Mouse (Mus musculus): ENCODE data around the gene Bcas3. TPM values are rescaled to one million over a fixed set of nuclear protein-coding genes. Genes with fewer than 3 reads are reported as not detected.
A peak's percentile ranks its signal among the peaks of the same experiment; 100 is the strongest.

Bcas3 gene
- total RNA-seq, 4 experiments from 2014 or later = 37.4 to 39.3 (median 38.9) TPM

DNA sequence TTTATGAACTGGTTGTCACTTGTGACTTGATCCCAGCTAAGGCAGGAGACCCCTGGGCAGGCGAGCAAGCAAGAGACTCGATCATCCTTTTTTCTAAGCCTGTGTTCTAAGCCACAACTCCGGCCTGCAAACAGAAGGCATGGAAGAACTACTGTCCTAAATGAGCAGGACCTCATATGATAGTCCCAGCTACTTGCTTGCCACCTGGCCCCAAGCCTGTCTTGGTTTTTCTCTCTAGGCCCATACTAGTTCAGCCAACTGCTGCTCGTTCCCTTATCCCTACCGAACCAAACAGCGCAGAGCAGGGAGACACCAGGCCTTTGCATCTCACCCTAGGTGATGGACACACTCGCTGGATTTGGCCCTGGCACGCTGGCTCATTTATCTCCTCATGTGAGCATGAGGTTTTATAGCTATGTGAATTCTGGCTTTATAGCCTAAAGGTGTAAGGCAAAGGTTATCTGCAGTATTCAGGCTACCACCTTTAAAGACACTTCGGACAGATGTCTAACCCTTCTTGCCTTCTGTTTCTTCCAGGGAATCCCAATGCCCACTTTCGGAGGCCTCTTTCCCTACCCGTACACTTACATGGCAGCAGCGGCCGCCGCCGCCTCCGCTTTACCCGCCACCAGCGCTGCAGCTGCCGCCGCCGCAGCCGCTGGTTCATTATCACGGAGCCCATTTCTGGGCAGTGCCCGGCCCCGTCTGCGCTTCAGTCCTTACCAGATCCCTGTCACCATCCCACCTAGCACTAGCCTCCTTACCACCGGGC is 487.2 kb downstream of the Bcas3 start:
- DNase-seq (ENCODE audit: low spot score in 2 of 2) = no peak

DNA sequence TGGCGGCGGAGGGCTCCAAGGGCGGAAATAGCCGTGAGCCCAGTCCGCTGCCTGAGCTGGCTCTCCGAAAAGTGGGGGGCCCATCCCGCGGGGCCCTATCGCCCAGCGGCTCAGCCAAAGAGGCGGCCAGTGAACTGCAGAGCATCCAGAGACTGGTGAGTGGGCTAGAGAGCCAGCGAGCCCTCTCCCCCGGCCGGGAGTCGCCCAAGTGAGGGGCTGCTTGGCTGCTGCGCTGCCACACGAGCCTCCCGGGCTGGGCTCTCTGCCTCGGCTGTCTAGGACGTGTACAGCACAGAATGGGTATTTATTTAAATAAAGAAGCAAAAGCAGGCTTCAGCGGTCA is 487.8 kb downstream of the Bcas3 start:
- DNase-seq (ENCODE audit: low spot score in 2 of 2) = no peak

GRCm38 (mm10) chr11:85841211-85841681 is 488.3 kb downstream of the Bcas3 start:
- no peak for DNase-seq (ENCODE audit: low spot score in 2 of 2)

DNA sequence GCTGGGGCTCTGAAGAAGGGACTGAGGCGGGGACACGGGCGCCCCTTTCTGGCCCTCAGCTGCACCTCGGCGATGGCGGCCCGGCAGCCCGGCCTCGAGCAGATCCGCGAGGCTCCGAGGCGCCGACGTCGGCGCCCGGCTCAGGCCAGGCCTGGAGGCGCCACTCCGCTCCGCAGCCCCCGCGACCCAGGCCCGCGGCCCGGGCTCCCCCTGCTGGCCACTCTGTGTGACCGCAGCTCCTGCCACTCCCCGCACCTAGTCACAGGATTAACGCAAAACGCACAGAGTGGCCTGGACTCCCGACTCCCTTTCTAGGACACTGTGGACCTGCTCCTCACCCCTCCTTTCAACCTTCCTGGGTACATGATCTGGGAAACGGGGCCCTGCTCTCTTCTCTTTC is 489.0 kb downstream of the Bcas3 start:
- no peak for DNase-seq (ENCODE audit: low spot score in 2 of 2)

DNA sequence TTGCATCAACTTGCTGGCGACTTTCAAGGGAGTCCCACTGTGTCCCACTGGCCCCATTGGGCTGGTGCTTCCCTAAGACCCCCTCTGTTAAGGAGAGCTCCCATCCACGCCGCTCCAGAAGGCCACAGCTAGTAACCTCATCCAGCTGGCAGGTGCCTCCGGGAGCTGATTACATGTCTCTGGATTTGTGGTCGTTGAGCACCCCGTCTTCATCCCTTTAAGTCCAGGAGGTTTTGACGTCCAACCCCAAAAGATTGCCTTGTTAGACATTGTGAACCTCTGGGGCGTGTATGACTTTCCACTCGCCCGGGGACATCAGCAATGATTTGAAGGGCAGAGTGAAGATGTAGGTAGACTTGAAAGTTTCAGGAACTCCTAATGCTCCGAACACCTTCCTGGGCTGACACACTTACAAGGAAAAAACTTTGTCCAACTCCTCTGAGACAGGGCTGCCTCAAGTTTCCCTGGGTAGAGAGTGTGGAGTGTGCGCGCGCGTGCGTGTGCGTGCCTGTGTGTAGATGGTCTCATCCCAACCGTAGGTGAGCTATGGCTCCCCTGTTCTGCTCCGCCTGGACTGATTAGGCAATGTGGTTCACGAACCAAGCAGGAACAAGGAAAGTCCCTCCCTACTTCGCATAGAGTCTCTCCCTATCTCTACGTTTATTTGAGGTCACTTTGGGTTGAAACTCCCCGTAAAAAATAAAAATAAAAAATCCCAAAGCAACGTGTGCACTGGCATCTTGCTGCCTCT is 489.8 kb downstream of the Bcas3 start:
- no peak for DNase-seq (ENCODE audit: low spot score in 2 of 2)

- DNase-seq (ENCODE audit: low spot score in 2 of 2) = peak; percentile 66 to 76
These were observed 490.4 kb downstream of the Bcas3 start for GRCm38 (mm10) chr11:85843347-85843692.

DNA sequence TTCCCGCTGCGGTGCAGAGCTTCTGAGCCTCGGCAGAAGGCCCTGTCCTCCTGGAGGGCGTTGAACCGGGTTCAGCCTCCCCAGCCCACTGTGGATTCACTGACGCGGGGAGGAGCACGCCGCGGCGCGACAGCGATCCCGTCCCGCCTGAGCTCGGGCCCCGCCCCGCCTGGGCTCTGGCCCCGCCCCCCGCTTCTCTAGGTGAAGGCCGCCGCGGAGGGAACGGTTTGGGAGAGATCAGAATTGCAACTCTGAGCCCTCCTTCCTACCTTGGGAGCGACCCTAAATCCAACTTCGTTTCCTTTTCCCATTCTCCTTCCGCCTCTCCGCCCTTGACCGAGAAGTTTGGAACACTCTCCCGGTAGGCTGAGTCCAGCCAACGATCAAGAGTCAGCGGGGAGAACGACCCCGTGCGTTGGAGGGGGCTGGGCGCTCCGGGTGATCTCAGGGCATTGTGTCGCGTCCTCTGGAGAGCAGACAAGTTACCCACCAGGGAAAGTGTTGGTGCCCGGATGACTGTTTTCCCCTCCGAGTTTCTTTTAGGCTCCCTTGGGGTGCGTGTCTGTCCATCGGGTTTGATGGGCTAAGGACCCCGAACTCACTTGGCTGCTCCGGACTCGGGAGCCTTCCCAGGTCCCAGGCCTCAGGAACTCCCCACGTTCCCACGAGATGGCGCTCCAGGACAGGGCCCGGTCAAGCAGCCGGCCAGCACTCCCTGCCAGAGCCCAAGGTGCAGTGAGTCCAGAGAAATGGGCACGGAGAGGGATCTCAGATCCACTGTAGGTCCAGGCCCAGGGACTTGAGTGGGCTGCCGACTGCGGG is 491.4 kb downstream of the Bcas3 start:
- DNase-seq (ENCODE audit: low spot score in 2 of 2) = peak; percentile 77 to 85

DNA sequence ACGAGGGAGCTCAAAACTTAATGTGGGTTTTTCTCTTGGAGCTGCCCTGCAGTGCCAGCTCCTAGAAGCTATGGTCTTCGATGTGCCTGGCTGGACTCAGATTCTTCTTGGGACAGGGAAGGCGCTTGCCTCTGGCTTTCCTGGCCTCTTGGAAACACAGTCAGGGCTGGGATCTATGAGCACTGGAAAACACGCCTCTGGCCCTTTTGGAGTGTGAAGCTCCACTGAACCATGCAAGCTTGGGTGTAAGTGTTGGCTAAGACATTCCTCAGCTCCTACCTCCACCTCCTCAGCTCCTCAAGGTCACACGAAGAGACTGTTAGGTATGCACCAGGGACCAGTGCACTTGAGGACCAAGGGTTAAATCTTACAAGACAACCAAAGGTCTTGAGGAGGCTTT is 492.0 kb downstream of the Bcas3 start:
- no peak for DNase-seq (ENCODE audit: low spot score in 2 of 2)

DNA sequence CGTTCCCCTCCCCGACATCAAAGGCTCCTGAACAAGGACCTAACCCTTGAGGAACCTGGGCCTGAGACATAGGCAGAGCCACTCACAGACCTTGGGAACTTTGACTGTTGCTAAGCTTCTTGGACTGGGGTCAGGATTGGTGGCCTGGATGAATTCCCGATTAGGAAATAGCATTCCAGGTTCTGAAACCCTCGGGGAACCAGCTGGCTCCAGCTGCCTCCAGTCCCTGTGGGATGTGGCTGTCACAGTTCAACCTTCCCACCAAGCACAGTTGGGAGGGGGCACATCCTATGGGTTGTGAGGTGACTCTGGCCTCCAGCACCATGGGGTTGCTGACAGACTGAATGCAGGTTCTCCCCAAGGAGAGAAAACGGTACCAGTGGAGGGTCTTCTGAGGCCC is 493.0 kb downstream of the Bcas3 start:
- DNase-seq (ENCODE audit: low spot score in 2 of 2) = no peak

GRCm38 (mm10) chr11:85846509-85846908 is 493.5 kb downstream of the Bcas3 start:
- DNase-seq (ENCODE audit: low spot score in 2 of 2) = peak in 1 of 2 experiments; percentile 44

DNA sequence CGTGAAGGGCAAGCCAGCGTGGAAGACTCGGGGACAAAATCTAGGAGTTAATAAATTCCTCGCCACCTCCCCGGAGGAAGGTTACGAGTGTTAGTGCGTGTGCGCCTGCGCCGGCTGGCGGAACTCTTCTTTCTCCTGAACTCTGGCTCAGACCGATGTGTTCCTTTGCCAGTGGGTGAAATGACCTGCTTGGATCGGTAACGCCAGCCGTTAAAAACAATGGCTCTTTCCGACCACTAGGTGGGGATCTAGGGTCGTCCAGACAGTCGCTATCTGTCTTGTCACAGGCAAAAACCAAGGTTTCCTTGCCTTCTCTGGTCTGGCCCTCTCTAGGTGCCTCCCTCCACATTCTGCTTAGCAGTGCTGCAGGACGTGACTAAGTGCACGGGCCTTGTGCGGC is 496.1 kb downstream of the Bcas3 start:
- no peak for DNase-seq (ENCODE audit: low spot score in 2 of 2)

DNA sequence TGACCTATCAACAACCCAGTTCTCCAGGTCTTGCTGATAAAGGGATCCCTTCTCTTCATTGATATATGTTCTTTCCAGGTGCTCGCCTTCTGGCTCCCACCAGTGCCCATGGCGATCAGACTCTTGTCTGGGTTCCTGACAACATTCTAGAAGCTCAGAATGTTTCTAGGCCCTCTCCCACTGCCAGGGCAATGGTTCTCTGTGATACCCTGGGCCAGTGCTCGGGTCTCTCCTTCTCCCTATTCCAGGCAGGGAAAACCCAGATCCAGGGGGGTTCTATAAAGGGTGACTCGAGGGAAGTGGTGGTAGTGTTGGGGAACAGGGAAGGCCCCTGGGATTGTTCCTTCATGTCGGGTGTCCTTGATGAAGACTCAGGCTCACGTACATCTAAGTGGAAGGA is 497.3 kb downstream of the Bcas3 start, which contains the start of gene Gm11444:
Gene Gm11444 (minus strand): TSS at position 101 of the 400 bp plus-strand sequence.
- DNase-seq (ENCODE audit: low spot score in 2 of 2) = no peak

GRCm38 (mm10) chr11:85850758-85851157 is 497.8 kb downstream of the Bcas3 start:
- no peak for DNase-seq (ENCODE audit: low spot score in 2 of 2)

DNA sequence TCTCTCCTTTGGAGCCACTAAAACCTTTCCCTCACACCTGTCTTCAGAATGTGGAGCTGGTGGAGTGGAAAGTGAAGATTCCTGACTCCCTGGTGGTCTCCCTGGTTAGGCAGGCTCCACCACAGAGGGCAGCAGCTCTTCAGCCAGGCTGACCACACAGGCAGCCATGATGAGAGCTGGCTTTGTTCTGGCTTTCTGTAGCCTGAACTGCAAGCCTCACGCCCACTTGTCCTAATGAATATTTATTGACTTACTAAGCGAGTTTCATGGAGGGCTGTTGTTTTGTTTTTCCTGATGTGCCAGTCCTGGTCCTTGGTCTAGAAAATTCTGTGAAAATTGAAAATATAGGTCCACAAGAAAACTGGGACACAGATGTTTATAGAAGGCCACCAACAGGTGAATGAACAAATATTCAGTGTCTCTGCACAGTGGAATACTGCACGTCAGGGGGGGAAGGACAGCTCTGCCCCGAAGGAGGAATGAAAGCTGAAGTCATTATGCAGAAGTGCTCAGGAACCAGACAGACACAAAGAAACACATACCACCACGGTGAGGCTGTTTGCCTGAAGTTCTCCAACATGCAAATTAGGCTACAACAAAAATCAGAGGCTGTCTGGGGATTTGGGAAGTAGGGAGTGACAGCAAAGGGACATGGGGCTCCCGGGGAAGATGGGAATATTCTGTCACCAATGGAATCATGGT is 505.2 kb downstream of the Bcas3 start:
- DNase-seq (ENCODE audit: low spot score in 2 of 2) = no peak

GRCm38 (mm10) chr11:85864363-85864762 is 511.4 kb downstream of the Bcas3 start:
- DNase-seq (ENCODE audit: low spot score in 2 of 2) = no peak

Small RNA genes within 50 kb of the gene (microRNA-seq; reads per million reads assigned to microRNA genes)
- not detected for gene Mir5110

Other genes starting within 250 kb of the Bcas3 start
- 10 to 100 TPM; 10.9 to 14.7 (median 12.1) TPM for gene Usp32, start 213.0 kb upstream of the Bcas3 start, total RNA-seq (2022)
- not detected for gene 1700125H20Rik, start 182.8 kb upstream of the Bcas3 start, total RNA-seq (2022)
- gene Appbp2, start 118.0 kb upstream of the Bcas3 start, total RNA-seq (2022) = 1 to 10 TPM; 7.6 to 8.0 (median 7.7) TPM
- 1 to 10 TPM; 4.4 to 6.4 (median 5.0) TPM for gene Ppm1d, start 41.9 kb upstream of the Bcas3 start, total RNA-seq (2022)